Mouse (Mus musculus) heart, postnatal 0 days (tissue): ENCODE data around the gene Ep300. TPM values are rescaled to one million over a fixed set of nuclear protein-coding genes. Genes with fewer than 3 reads are reported as not detected.

Experiments
- ATAC-seq: fragments of 200-750 bp; cut with Nextera tagmentation; 2 replicates; pipeline ENCODE4 v1.8.0; 2017; ENCODE audit warnings: low read depth, moderate number of reproducible peaks, moderate library complexity; ENCODE audit not compliant: insufficient read depth
- DNase-seq: peaks from one replicate; pipeline ENCODE4 v3.0.0-alpha.2; 2016; ENCODE audit warnings: low spot score
- H3K27ac ChIP-seq: fragments of 300-500 bp; sonication (generic); 2 replicates; pipeline ENCODE4 v1.5.1; 2014; ENCODE audit warnings: low read depth, mild to moderate bottlenecking
- H3K27me3 ChIP-seq: fragments of 300-500 bp; sonication (generic); 2 replicates; pipeline ENCODE4 v1.6.1; 2014; ENCODE audit warnings: low read length, mixed read lengths; ENCODE audit not compliant: control insufficient read depth, insufficient read depth
- H3K36me3 ChIP-seq: fragments of 300-500 bp; sonication (generic); replicated peaks from 2 replicates; pipeline ENCODE4 v1.6.1; 2014; ENCODE audit warnings: low read length, mixed read lengths; ENCODE audit not compliant: control insufficient read depth, insufficient read depth
- H3K4me1 ChIP-seq: fragments of 300-500 bp; sonication (generic); 2 replicates; pipeline ENCODE4 v1.6.1; 2014; ENCODE audit warnings: antibody characterized with exemption; ENCODE audit not compliant: control insufficient read depth, insufficient read depth
- H3K4me2 ChIP-seq: fragments of 300-500 bp; sonication (generic); 2 replicates; pipeline ENCODE4 v1.6.1; 2014; ENCODE audit warnings: low read depth, mild to moderate bottlenecking, low read length, moderate library complexity
- H3K4me3 ChIP-seq: fragments of 300-500 bp; sonication (generic); 2 replicates; pipeline ENCODE4 v1.5.1; 2014; ENCODE audit warnings: low read depth, low read length
- H3K9ac ChIP-seq: fragments of 300-500 bp; sonication (generic); replicated peaks from 2 replicates; pipeline ENCODE4 v1.6.1; 2014; ENCODE audit warnings: low read depth, low read length, mixed read lengths
- H3K9me3 ChIP-seq: fragments of 300-500 bp; sonication (generic); replicated peaks from 2 replicates; pipeline ENCODE4 v1.6.1; 2016; ENCODE audit warnings: low read length; ENCODE audit not compliant: control insufficient read depth
- CTCF ChIP-seq: IDR thresholded peaks from 2 replicates; pipeline ENCODE4 v1.5.1; 2016; ENCODE audit warnings: antibody characterized with exemption, control low read depth, low read depth
- EP300 ChIP-seq: IDR thresholded peaks from 2 replicates; pipeline ENCODE4 v1.6.1; 2016; ENCODE audit warnings: antibody characterized with exemption, low read depth
- WGBS: fragments of 180-500 bp; shearing (Covaris S2); extraction: QIAGEN DNeasy Blood & Tissue Kit; methylation state at CpG from one replicate; pipeline ENCODE4 v1.1.7; 2014; 5-methylcytosine and 5-hydroxymethylcytosine counted together
- polyA plus RNA-seq: library from polyadenylated mRNA; unstranded; fragments of >200 nt; fragmentation: Nextera tagmentation; extraction: Ambion mirVana; gene quantifications from 2 replicates; pipeline ENCODE4 v1.2.1, GENCODE M21; 2015
- total RNA-seq: library from RNA; depleted of rRNA; stranded (reverse); fragments of >200 nt; gene quantifications from 2 replicates; pipeline ENCODE4 v1.2.3, GENCODE M21; 2014; ENCODE audit warnings: low replicate concordance; rRNA removed

Gene Ep300
- total RNA-seq (24.3 and 38.5 TPM in 2 replicates), polyA plus RNA-seq (4.0 and 5.6 TPM in 2 replicates)

GRCm38 (mm10) chr15:81584913-81585745, at the start of gene Ep300:
Gene Ep300, plus strand, starts transcription at chr15:81585351.
- Histone ChIP-seq H3K27me3 (no peaks in the 10 kb centered on the region), H3K9me3 (no peaks in the 10 kb centered on the region), H3K27ac (peak within 1 kb of the TSS; percentile 100), H3K4me1 (peaks cover 19% of the 10 kb centered on the region), H3K9ac (peak within 1 kb of the TSS; percentile 100), H3K4me3 (peak within 1 kb of the TSS; percentile 90), H3K36me3 (0 out of 2 replicates have a peak, but pooled peaks cover 4% of the 10 kb centered on the region), H3K4me2 (peak within 1 kb of the TSS; percentile 88)
- peak; percentile 28; the same call in 1 of the 2 replicates for TF ChIP-seq EP300
- no peak for TF ChIP-seq CTCF
- DNase-seq = peak; percentile 97
- under 1% methylated on average over 46 of the region's 68 CpGs for WGBS
- ATAC-seq = peak; percentile 94

GRCm38 (mm10) chr15:81535881-81536351, 49.2 kb upstream of the Ep300 start:
- no peaks in the 10 kb centered on the region for H3K36me3 ChIP-seq
- no peaks in the 10 kb centered on the region for H3K4me1 ChIP-seq
- no peak for DNase-seq
- WGBS = 37% methylated on average over 9 of the region's 9 CpGs
- no peaks in the 10 kb centered on the region for H3K9me3 ChIP-seq
- no peak for TF ChIP-seq EP300
- TF ChIP-seq CTCF = no peak
- ATAC-seq = no peak
- H3K4me3 ChIP-seq = no peak overlapping the region
- no peak overlapping the region for H3K4me2 ChIP-seq
- H3K27ac ChIP-seq = no peak overlapping the region
- no peaks in the 10 kb centered on the region for H3K27me3 ChIP-seq
- H3K9ac ChIP-seq = no peak overlapping the region

GRCm38 (mm10) chr15:81538149-81538548, 47.0 kb upstream of the Ep300 start:
- ATAC-seq (no peak), DNase-seq (no peak)
- Histone ChIP-seq H3K4me3 (no peak overlapping the region), H3K27ac (no peak overlapping the region), H3K36me3 (no peaks in the 10 kb centered on the region), H3K4me2 (no peak overlapping the region), H3K9ac (no peak overlapping the region), H3K27me3 (no peaks in the 10 kb centered on the region), H3K4me1 (no peaks in the 10 kb centered on the region), H3K9me3 (0 out of 2 replicates have a peak, but pooled peaks cover 3% of the 10 kb centered on the region)
- TF ChIP-seq EP300 (no peak), CTCF (no peak)
- WGBS = 56% methylated on average over 4 of the region's 4 CpGs

GRCm38 (mm10) chr15:81539560-81539959, 45.6 kb upstream of the Ep300 start:
- ATAC-seq (no peak), DNase-seq (no peak)
- 64% methylated on average over 2 of the region's 2 CpGs for WGBS
- Histone ChIP-seq H3K4me3 (no peak overlapping the region), H3K4me1 (no peaks in the 10 kb centered on the region), H3K36me3 (no peaks in the 10 kb centered on the region), H3K27ac (no peak overlapping the region), H3K9ac (no peak overlapping the region), H3K27me3 (no peaks in the 10 kb centered on the region), H3K4me2 (no peak overlapping the region), H3K9me3 (0 out of 2 replicates have a peak, but pooled peaks cover 3% of the 10 kb centered on the region)
- TF ChIP-seq CTCF = no peak
- TF ChIP-seq EP300 = no peak

- no peak for TF ChIP-seq EP300
- TF ChIP-seq CTCF = no peak
- ATAC-seq (no peak), DNase-seq (no peak)
- 87% methylated on average over 2 of the region's 2 CpGs for WGBS
- Histone ChIP-seq H3K4me1 (no peaks in the 10 kb centered on the region), H3K4me2 (no peak overlapping the region), H3K4me3 (no peak overlapping the region), H3K27me3 (no peaks in the 10 kb centered on the region), H3K36me3 (no peaks in the 10 kb centered on the region), H3K27ac (no peak overlapping the region), H3K9ac (no peak overlapping the region), H3K9me3 (0 out of 2 replicates have a peak, but pooled peaks cover 3% of the 10 kb centered on the region)
Measured at GRCm38 (mm10) chr15:81544916-81545315, 40.2 kb upstream of the Ep300 start.
